Mouse (Mus musculus) kidney, postnatal 25 days (tissue): ENCODE measurements around the gene Gpr162.

Experiments used
- DNase-seq, 2 experiments: peaks; one replicate each; pipeline ENCODE4 v3.0.0; 2021; ENCODE audit warnings: mixed read lengths in 2 of 2

The Gpr162 gene

GRCm38 (mm10) chr6:124881821-124882220, 18.0 kb upstream of the Gpr162 start:
- DNase-seq, result no peak

- no peak for DNase-seq
These were observed 15.6 kb upstream of the Gpr162 start for GRCm38 (mm10) chr6:124879390-124879789.

GRCm38 (mm10) chr6:124874348-124874747, 10.6 kb upstream of the Gpr162 start:
- DNase-seq, result no peak

- DNase-seq, result no peak
These were observed 2.8 kb upstream of the Gpr162 start for GRCm38 (mm10) chr6:124866560-124866959.

GRCm38 (mm10) chr6:124865766-124866362, 2.1 kb upstream of the Gpr162 start:
- DNase-seq, result peak; percentile 25 to 64

GRCm38 (mm10) chr6:124863125-124863657, 592 bp downstream of the Gpr162 start:
- no peak for DNase-seq

- no peak for DNase-seq
These were observed 1.2 kb downstream of the Gpr162 start for GRCm38 (mm10) chr6:124862406-124863124.

- DNase-seq, result no peak
These were observed 2.0 kb downstream of the Gpr162 start for GRCm38 (mm10) chr6:124861802-124862201.

- DNase-seq, result no peak
These were observed 2.5 kb downstream of the Gpr162 start for GRCm38 (mm10) chr6:124861266-124861665.

GRCm38 (mm10) chr6:124860511-124860910, 3.3 kb downstream of the Gpr162 start:
- no peak for DNase-seq

- peak; percentile 86 to 93 for DNase-seq
These were observed 4.1 kb downstream of the Gpr162 start for GRCm38 (mm10) chr6:124859725-124860124.

GRCm38 (mm10) chr6:124858561-124859318, 5.0 kb downstream of the Gpr162 start:
- DNase-seq, result no peak

- no peak for DNase-seq
These were observed 5.8 kb downstream of the Gpr162 start for GRCm38 (mm10) chr6:124857840-124858530.

GRCm38 (mm10) chr6:124856916-124857839, 6.6 kb downstream of the Gpr162 start, which contains the start of gene P3h3:
TSS of gene P3h3 (minus strand) at chr6:124857752.
- peak; percentile 76 to 87 for DNase-seq

- no peak for DNase-seq
These were observed 7.5 kb downstream of the Gpr162 start for GRCm38 (mm10) chr6:124856321-124856720.

GRCm38 (mm10) chr6:124854647-124855046, 9.1 kb downstream of the Gpr162 start:
- DNase-seq, result no peak

- DNase-seq, result no peak
These were observed 13.2 kb downstream of the Gpr162 start for GRCm38 (mm10) chr6:124850535-124850934.

- DNase-seq, result peak; percentile 87 to 93
These were observed 16.5 kb downstream of the Gpr162 start for GRCm38 (mm10) chr6:124847305-124847704.

GRCm38 (mm10) chr6:124840241-124841167, 23.3 kb downstream of the Gpr162 start, which contains the start of gene Gnb3:
TSS of gene Gnb3 (minus strand) at chr6:124840275.
- DNase-seq, result no peak

GRCm38 (mm10) chr6:124839805-124840204, 24.0 kb downstream of the Gpr162 start:
- no peak for DNase-seq
